Mouse (Mus musculus) stomach, embryonic 16.5 days (tissue): ENCODE measurements around the gene Gbx2. TPM values are rescaled to one million over a fixed set of nuclear protein-coding genes. Genes with fewer than 3 reads are reported as not detected.

ENCODE experiments used
- ATAC-seq: fragments of 200-750 bp; cut with Nextera tagmentation; 2 replicates; pipeline ENCODE4 v1.8.0; 2017; ENCODE audit warnings: moderate number of reproducible peaks, moderate TSS enrichment; ENCODE audit not compliant: insufficient read depth, low FRiP score
- H3K27ac ChIP-seq: fragments of 300-500 bp; sonication (generic); 2 replicates; pipeline ENCODE4 v1.5.1; 2014; ENCODE audit warnings: low read length
- H3K27me3 ChIP-seq: fragments of 300-500 bp; sonication (generic); 2 replicates; pipeline ENCODE4 v1.6.1; 2014; ENCODE audit warnings: low read length, control low read depth, mixed read lengths; ENCODE audit not compliant: control insufficient read depth, insufficient read depth
- H3K36me3 ChIP-seq: fragments of 300-500 bp; sonication (generic); 2 replicates; pipeline ENCODE4 v1.6.1; 2014; ENCODE audit warnings: low read length; ENCODE audit not compliant: control insufficient read depth, insufficient read depth
- H3K4me1 ChIP-seq: fragments of 300-500 bp; sonication (generic); 2 replicates; pipeline ENCODE4 v1.6.1; 2014; ENCODE audit warnings: low read length, control low read depth, mixed read lengths; ENCODE audit not compliant: control insufficient read depth, insufficient read depth
- H3K4me2 ChIP-seq: fragments of 300-500 bp; sonication (generic); 2 replicates; pipeline ENCODE4 v1.6.1; 2014; ENCODE audit warnings: low read depth, low read length, mixed read lengths
- H3K4me3 ChIP-seq: fragments of 300-500 bp; sonication (generic); replicated peaks from 2 replicates; pipeline ENCODE4 v1.5.1; 2014; ENCODE audit warnings: mild to moderate bottlenecking, low read length
- H3K9ac ChIP-seq: fragments of 300-500 bp; sonication (generic); 2 replicates; pipeline ENCODE4 v1.6.1; 2014; ENCODE audit warnings: low read length
- H3K9me3 ChIP-seq: fragments of 300-500 bp; sonication (generic); replicated peaks from 2 replicates; pipeline ENCODE4 v1.6.1; 2016; ENCODE audit warnings: low read length, control low read depth; ENCODE audit not compliant: control insufficient read depth
- WGBS: fragments of 180-500 bp; shearing (Covaris S2); extraction: QIAGEN DNeasy Blood & Tissue Kit; methylation state at CpG from one replicate; pipeline ENCODE4 v1.1.7; 2014; 5-methylcytosine and 5-hydroxymethylcytosine counted together
- polyA plus RNA-seq: library from polyadenylated mRNA; unstranded; fragments of >200 nt; fragmentation: Nextera tagmentation; extraction: Ambion mirVana; gene quantifications from 2 replicates; pipeline ENCODE4 v1.2.1, GENCODE M21; 2015

The Gbx2 gene
- polyA plus RNA-seq, 1 experiment from 2014 or later = not detected

DNA sequence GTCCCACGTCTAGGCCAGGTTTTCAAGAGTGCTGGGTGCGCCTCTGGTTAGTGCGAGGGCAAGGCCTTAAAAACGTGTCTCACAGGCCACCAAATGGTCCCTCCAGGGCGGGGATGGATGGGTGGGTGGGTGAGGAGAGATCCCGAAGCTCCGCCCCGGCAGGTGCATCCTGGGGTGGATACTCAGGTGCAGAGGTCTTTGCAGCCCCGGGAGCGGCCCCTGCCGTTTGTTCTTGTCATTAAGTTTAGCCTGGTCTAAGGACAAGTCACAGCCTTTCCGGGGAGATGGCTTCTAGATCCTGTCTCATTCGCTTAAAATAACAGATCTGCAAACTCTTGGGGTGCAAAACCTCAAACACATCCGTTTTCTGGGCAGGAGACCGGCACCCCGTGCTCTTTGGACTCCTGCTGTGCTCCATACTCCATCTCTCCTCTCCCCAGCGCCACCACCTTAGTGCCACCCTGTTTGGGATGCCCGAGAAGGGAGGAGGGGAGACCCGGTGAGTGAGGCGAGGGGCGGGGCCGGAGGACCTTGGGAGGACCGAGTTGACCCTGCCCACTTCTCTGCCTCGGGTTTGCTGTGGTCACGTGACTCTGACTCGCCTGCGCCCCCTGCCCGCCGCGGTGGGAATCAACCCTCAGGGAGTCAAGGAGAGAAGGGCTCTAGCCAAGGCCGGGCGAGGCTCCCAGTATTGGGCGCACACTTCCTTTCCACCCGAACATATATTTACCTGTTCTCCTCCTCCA, 9.2 kb upstream of the Gbx2 start:
- H3K9me3 ChIP-seq = no peaks in the 10 kb centered on the region
- no peak overlapping the region for H3K27ac ChIP-seq
- no peak overlapping the region for H3K9ac ChIP-seq
- peak overlapping the region; percentile 21 for H3K4me3 ChIP-seq
- no peaks in the 10 kb centered on the region for H3K36me3 ChIP-seq
- peak overlapping the region; percentile 40 for H3K4me2 ChIP-seq
- peak; percentile 66; the same call in 1 of the 2 replicates for ATAC-seq
- WGBS = 3% methylated on average over 34 of the region's 34 CpGs
- H3K4me1 ChIP-seq = peaks cover 12% of the 10 kb centered on the region
- peaks cover 87% of the 10 kb centered on the region for H3K27me3 ChIP-seq

DNA sequence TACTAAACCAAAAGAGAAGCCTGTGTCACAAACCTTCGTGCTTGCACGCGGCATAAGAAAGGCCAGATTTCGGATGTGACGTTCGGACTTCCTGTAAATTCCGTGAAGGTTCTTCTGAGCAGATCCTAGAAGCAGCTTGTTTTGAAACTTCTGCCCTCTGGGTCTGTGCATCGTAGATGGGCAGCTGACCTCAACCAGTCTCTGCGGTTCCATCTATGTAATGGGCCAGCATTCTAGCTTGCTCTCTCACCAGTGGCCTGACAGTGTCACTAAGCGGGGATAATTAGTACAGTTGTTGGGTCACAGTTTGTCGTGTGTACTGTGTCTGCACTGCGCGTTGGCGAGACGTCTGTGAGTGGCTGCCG, 8.6 kb upstream of the Gbx2 start:
- Histone ChIP-seq H3K27ac (no peak overlapping the region), H3K9ac (no peak overlapping the region), H3K4me1 (peaks cover 12% of the 10 kb centered on the region), H3K27me3 (peaks cover 86% of the 10 kb centered on the region), H3K4me3 (no peak overlapping the region), H3K4me2 (no peak overlapping the region; the same call in 1 of the 2 replicates), H3K36me3 (no peaks in the 10 kb centered on the region), H3K9me3 (no peaks in the 10 kb centered on the region)
- no peak for ATAC-seq
- 34% methylated on average over 16 of the region's 16 CpGs for WGBS

DNA sequence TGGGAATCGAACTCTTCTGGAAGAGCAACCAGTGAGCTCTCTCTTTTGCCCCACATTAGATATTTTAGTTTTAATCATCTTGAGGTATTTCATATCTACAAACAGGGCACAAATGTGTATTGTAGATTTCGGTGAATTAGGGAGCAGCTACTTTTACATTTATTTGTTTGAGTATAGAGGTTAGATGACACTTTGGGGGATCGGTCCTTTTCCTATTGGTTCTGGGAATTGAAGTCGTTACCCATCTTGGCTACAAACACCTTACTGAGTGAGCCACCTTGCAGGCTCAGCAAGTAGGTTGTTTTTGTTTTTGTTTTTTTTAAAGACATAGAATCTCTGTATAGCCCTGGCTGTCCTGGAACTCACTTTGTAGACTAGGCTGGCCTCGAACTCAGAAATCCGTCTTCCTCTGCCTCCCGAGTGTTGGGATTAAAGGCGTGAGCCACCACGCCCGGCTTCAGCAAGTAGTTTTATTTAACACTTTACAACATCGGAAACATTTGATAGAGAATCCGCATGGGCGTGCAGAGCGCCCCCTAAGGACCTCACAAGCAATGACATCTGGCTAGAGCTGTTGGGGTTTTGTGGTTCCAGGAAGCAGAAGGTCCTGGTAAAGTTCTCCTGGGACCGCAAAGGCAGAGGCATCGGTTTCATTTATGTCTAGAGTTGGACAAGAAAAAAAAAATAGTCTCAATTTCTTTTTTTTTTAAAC, 8.1 kb upstream of the Gbx2 start:
- H3K27ac ChIP-seq = no peak overlapping the region
- peaks cover 86% of the 10 kb centered on the region for H3K27me3 ChIP-seq
- no peak for ATAC-seq
- H3K9ac ChIP-seq = no peak overlapping the region
- H3K4me2 ChIP-seq = no peak overlapping the region
- no peak overlapping the region for H3K4me3 ChIP-seq
- H3K36me3 ChIP-seq = no peaks in the 10 kb centered on the region
- peaks cover 12% of the 10 kb centered on the region for H3K4me1 ChIP-seq
- WGBS = 31% methylated on average over 16 of the region's 16 CpGs
- no peaks in the 10 kb centered on the region for H3K9me3 ChIP-seq

DNA sequence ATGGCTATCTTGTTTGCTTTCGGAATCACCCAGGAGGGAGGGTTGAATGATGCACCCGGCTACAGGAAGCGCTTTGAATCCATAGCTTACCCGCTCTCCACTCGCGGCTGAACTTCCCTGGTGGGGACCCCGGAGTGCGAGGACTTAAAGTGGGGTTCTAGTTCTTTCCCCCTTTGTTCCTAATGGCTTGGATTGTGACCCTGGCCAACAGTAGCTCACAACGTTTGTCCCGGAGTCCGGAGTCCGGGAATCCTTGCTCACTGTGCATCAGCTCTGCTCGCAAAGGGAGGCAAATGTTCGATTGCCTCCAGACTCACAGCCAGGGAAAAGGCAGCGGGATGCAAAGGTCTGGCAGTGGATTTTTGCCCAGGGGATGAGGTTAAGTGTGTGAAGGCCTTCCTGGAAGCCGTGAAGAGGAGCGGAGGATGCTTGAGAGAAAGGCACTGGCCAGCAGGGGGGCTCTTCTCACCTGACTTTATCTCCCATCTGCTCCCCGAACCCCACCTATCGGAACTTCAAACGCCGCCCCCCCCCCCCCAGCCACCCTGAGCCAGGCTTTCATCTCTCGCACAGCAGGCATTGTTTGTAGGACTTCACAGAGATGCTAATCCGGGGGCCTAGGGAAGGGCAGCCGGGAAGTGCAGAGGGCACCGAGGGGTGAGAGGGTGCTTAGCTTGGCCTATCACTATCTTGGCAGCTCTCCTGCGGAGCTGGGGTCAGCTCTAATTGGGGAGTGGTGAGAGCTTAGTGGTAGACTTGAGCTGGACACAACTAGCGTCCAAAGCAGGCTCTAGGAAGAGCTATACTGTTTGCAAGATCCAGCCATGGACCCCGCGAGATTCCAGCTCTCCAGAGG, 4.7 kb upstream of the Gbx2 start:
- Histone ChIP-seq H3K9me3 (no peaks in the 10 kb centered on the region), H3K27ac (no peak overlapping the region), H3K36me3 (no peaks in the 10 kb centered on the region), H3K4me2 (no peak overlapping the region), H3K9ac (no peak overlapping the region), H3K27me3 (peaks cover 85% of the 10 kb centered on the region), H3K4me3 (no peak overlapping the region), H3K4me1 (peaks cover 5% of the 10 kb centered on the region; the same call in 1 of the 2 replicates)
- ATAC-seq = no peak
- 5% methylated on average over 29 of the region's 29 CpGs for whole genome bisulfite sequencing

DNA sequence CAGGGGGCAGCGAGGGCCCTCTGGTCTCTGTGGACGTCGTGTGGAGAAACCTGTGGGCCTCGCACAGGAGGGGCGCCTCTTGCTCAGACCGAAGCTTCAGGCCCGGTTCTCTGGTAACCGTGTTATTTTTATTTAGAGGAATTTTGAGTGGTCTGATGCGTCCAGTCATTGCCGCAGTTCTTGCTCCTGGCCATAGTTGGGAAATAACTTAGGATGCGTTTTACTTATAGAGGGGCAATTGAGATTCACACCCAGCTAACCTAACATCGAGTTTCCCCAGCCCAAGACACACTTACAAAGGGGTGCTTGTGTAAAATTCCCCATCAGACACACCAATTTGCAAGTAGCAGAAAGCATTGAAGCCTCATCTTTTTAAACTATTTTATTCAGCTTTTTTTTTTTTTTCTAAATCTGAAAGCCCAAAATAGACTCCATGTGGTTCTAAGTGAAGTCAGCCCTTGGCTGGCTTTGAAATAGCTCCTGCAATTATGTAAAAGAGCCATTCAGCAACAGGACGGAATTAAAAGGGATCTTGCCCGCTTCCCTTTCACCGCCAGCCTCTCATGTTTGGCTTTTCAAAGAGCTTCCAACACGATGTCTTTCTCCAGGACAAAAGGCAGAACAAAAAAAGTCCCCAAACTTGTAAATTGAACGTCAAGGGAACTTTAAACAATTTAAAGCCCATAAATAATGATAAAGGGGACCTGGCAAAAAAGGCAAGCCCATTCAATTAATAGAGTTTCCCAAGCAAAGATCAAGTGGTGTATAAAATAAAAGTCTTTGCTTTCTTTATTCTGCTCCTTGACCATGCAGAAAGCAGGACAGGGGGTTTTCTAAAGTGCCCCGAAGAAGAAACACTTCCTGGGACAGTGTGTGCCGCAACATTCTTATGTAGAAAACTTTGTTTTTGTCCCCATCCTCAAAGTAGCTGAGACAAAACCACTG, 3.6 kb upstream of the Gbx2 start:
- peaks cover 86% of the 10 kb centered on the region for H3K27me3 ChIP-seq
- no peak overlapping the region for H3K9ac ChIP-seq
- H3K27ac ChIP-seq = no peak overlapping the region
- H3K9me3 ChIP-seq = no peaks in the 10 kb centered on the region
- ATAC-seq = no peak
- H3K4me2 ChIP-seq = no peak overlapping the region
- no peak overlapping the region for H3K4me3 ChIP-seq
- no peaks in the 10 kb centered on the region for H3K36me3 ChIP-seq
- peaks cover 16% of the 10 kb centered on the region; the same call in 1 of the 2 replicates for H3K4me1 ChIP-seq
- WGBS = 9% methylated on average over 19 of the region's 19 CpGs

DNA sequence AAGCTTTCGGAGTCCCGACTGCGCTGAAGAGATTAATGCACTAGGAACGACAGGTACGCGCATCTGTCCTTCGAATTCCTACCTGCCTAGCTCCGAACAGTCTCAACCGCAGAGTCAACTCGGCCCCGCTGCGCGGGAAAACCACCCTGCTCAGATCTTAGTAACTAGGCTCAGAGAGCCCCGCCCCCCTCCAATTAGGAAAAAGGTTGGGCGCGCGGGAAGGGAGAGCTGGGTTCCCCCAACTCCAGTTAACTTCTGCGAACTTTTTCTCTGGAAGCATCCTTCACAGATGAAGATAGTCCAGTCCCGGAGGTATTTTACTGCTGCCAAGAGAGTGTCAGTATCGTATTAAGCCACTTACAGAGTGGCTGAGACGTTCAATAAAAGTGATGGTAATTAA, 2.8 kb upstream of the Gbx2 start:
- no peak overlapping the region for H3K27ac ChIP-seq
- H3K4me2 ChIP-seq = no peak overlapping the region
- H3K4me3 ChIP-seq = no peak overlapping the region
- H3K9ac ChIP-seq = no peak overlapping the region
- H3K4me1 ChIP-seq = peaks cover 16% of the 10 kb centered on the region; the same call in 1 of the 2 replicates
- H3K36me3 ChIP-seq = no peaks in the 10 kb centered on the region
- WGBS = 12% methylated on average over 21 of the region's 21 CpGs
- peaks cover 85% of the 10 kb centered on the region for H3K27me3 ChIP-seq
- no peak for ATAC-seq
- H3K9me3 ChIP-seq = no peaks in the 10 kb centered on the region

DNA sequence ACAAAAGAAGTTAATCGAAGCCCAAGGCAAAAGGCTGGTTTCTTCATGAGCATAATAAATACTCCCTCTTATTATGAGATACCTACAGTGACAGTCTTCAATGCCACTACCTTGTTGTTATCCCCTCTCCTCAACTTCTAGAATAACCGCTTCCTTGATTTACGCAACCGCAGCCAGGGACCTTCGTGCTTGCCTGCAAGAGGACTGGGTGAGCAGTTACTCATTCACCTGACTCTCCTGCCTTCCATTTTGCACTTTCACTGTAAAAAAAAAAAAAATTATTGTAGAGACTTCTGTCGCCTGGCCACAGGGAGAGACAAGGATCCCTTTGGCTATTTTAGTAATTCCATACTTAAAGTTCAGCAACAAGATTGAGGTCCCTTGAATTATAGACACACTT, 2.0 kb upstream of the Gbx2 start:
- Histone ChIP-seq H3K27me3 (peaks cover 86% of the 10 kb centered on the region), H3K4me2 (no peak overlapping the region), H3K27ac (no peak overlapping the region), H3K36me3 (no peaks in the 10 kb centered on the region), H3K9ac (no peak overlapping the region), H3K4me3 (no peak overlapping the region), H3K9me3 (no peaks in the 10 kb centered on the region), H3K4me1 (peaks cover 16% of the 10 kb centered on the region; the same call in 1 of the 2 replicates)
- ATAC-seq = no peak
- 13% methylated on average over 6 of the region's 6 CpGs for WGBS

DNA sequence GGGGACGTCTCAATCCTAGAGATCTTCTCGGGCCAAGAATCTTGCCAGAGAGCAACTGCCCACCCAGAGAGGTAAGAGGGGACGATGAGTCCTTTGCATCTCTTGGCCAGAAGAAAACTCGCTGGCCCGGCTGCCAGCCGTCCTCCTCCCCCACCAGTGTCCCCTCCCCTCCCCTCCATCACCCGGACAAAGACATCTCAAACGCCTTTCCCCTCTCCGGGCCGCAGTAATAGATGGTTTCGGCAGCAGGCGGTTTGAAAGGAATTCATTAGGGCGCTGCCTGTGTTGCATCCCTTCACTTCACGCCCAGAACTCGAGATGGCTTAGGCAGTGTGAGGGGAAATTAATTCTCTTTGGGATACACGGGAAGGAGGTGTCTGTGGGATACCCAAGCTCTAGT, 1.6 kb upstream of the Gbx2 start:
- H3K9ac ChIP-seq = no peak overlapping the region
- ATAC-seq = no peak
- peaks cover 86% of the 10 kb centered on the region for H3K27me3 ChIP-seq
- no peak overlapping the region for H3K4me3 ChIP-seq
- H3K4me2 ChIP-seq = no peak overlapping the region
- H3K36me3 ChIP-seq = no peaks in the 10 kb centered on the region
- H3K4me1 ChIP-seq = peaks cover 16% of the 10 kb centered on the region; the same call in 1 of the 2 replicates
- no peak overlapping the region for H3K27ac ChIP-seq
- 8% methylated on average over 16 of the region's 16 CpGs for WGBS
- H3K9me3 ChIP-seq = no peaks in the 10 kb centered on the region
